Mouse (Mus musculus) frontal cortex, adult (tissue): ENCODE measurements at regions not wholly inside any gene's neighbourhood (a gene's known extent, or its start where the extent isn't known, plus 50 kb on each side); places are given as distances from the start of the nearest gene placed in this dataset.

ENCODE experiments used
- ATAC-seq: cut with Nextera tagmentation; 2 replicates; pipeline ENCODE4 v1.9.2; 2017; ENCODE audit warnings: mild to moderate bottlenecking, moderate library complexity, mixed read lengths; ENCODE audit not compliant: low TSS enrichment

- ATAC-seq = no peak
These were observed 173.9 kb upstream of the Dapk1 start for GRCm38 (mm10) chr13:60427755-60428385.

GRCm38 (mm10) chr13:60429148-60429547 is 172.6 kb upstream of the Dapk1 start:
- ATAC-seq = no peak

- no peak for ATAC-seq
These were observed 170.3 kb upstream of the Dapk1 start for GRCm38 (mm10) chr13:60431412-60431811.

GRCm38 (mm10) chr13:60434221-60435210 is 167.2 kb upstream of the Dapk1 start:
- no peak for ATAC-seq

- ATAC-seq = no peak
These were observed 166.4 kb upstream of the Dapk1 start for GRCm38 (mm10) chr13:60435333-60435732.

DNA sequence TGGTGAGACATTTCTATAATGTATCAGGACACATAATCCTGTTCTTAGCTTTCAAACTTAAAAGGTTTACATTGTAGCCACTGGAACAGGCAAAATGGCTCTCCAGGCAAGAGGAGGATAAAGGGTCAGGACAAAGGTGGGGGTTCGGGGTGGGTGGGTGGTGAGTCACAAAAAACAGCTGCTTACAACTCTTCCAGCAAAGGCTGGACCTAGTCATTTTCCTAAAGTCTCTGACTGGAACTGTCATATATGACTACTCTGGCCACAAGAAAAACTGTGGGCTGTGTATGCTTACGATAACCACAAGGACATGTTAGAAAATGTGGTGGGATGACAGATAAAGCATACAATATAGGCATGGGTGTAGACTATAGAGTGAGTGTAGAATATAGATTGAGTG is 163.6 kb upstream of the Dapk1 start:
- ATAC-seq = no peak

DNA sequence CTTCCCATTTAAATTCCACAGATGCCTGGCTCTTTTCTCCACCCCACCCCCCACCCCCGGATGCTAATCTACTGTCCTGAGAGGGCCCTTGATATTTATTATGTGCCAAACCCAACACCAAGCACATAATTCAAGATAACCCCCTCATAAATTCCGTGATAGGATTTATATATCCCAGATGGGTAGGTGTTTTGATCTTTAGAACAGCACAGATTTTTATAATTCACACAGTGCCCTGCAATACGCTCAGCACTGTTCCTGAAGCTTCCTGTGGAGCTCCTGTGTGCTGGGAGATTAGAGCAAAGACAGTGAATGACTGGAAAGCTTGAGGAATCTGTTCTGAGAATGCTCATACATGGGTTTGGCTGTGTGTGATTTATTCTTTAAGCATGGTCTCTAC is 161.2 kb upstream of the Dapk1 start:
- ATAC-seq = no peak

DNA sequence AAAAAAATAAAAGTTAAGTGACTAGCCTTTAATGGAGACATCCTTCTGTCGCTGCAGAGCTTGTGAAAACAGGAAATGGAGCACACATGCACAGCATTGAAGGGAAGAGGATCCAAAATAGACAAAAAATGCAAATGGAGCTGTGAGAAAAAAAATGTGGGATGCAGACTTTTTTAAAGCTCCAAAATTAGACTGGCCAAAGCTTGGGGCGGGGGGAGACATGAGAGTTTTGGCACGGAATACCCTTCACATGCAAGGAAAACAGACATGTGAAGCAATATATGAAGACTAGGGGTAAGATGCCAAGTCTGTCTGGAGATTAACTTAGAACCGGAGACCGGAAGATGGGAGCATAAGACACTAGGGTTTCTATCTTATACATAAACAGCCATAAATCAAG is 156.6 kb upstream of the Dapk1 start:
- ATAC-seq = no peak; the same call in 1 of the 2 replicates

DNA sequence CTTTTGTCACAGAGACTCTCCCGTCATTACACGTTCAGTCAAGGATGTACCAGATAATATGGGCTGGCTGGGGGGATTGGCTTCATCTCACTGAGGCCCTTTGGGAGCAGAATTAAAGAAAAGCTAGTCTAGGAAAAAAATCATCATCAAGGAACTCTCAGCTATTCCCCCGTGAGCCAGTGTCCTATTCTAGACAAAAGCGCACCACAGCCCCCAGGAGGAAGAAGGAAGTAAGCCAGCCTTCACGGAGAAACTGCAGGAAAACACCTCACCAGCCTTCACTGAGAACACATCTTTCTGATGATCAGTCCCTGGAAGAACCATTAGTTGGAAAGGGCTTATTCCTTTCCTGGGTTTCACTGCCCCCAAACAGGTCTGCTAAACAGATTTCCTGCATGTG is 154.8 kb upstream of the Dapk1 start:
- ATAC-seq = no peak

DNA sequence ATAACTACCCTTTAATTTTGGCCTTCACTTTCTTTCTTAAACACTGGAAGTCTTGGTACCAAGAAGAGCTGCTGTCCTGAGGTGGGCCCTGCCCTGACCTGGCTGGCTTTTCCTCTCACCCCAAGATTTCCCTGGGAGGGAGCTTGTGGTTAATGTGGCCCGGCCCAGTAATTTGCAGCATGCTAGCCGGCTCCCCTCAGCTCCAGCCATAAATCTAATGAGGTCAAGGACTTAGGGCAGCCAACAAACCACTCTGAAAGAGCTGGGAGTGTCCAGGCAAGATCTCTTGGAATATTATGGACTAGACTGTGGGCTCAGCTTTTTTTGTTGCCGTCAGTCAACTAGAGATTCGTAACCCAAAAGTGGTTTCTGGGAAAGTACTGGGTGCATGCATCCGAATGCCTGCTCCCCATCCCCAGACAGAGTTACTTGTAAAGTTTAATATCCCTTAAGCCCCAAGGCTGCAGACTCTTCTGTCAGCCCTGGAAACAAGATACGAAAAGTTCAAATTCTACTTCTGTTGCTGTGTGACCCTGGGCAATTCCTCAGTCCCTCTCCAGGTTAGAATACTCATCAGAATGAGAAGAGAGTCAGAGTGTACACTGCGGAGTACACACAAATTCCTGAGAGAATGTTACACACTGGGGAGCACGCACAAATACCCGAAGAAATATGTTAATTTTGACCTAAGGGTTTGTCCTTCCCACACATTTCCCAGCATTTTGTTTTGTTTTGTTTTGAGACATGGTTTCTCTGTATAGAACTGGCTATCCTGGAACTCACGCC is 150.8 kb upstream of the Dapk1 start:
- ATAC-seq = no peak

DNA sequence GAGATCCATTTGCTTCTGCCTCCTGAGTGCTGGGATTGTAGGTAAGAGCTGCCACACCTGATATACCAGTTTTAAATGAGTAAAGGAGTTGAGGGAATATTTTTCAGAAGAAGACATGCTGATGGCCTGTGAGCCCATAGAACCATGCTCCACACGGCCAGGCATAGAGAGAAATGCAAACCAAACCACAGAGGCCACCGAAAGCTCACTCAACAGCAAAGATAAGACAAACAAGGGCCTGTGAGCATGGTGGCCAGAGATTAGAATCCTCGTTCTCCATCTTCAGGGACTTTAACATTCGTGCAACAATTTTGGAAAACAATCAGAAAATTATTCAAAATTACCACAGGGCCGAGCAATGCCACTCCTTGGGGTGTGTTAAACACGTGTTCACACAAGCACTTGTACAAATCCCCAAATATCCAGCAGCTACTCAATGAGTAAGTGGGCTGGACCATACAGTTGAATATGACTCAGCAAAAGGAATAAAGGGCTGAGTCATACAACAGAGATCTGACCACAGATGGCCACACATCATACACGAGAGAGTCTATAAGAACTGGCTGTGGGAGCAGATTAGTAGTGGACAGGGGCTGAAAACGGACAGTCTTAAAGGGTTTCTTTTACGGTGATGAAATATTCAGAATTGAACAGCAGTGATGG is 147.8 kb upstream of the Dapk1 start:
- ATAC-seq = no peak

DNA sequence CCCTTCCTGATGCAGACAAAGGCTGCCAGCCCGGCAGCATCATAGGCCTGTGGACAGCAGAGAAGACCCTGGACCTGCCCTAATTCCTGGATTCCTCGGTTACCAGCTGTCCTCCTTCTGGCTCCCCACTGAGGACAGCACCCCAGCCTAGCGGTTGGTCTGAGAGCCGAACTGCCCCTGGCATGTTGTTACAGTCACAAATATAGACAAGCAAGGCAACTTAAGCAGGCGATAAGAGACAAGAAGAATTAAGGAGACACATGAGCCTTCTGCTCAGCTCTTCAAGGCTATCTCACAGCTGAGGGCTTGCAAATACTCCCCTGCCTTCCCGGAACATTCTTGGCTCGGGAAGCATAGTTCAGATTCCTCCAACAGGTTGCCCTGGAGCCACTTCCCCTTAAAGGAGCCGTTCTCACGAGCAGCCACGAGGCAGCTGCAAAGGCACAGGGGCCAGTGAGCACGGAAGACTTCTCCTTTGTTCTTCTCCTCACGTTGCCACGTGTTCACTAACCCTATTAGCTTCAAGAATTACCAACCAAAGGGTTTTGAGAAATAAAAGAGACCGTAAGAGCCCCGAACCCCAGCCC is 146.6 kb upstream of the Dapk1 start:
- no peak for ATAC-seq

GRCm38 (mm10) chr13:60455863-60456551 is 145.7 kb upstream of the Dapk1 start:
- no peak for ATAC-seq

DNA sequence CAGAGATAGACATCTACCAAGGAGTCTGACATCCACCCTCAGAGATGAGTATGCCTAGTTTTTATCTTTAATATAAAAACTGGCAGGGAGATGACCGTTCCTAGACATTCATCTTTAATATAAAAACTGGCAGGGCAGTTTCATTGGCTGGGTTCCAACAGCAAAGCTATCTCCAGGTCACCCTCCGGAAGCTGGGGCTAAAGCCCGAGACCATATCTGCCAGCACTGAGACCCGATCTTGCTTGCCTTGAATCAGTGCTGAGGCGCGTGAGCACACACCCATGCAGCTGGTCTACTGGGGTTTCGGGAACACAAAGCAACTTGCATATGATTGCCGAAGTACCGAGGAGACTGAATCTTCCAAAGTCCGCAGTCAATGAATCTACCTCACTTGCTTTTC is 144.5 kb upstream of the Dapk1 start:
- ATAC-seq = no peak

- no peak for ATAC-seq
These were observed 142.7 kb upstream of the Dapk1 start for GRCm38 (mm10) chr13:60459002-60459401.

GRCm38 (mm10) chr13:60466553-60467313 is 135.0 kb upstream of the Dapk1 start:
- ATAC-seq = no peak

- no peak for ATAC-seq
These were observed 133.7 kb upstream of the Dapk1 start for GRCm38 (mm10) chr13:60467821-60468579.

- peak; percentile 69 for ATAC-seq
These were observed 131.0 kb upstream of the Dapk1 start for GRCm38 (mm10) chr13:60470426-60471398.
